Mouse (Mus musculus) limb, embryonic 11.5 days (tissue): ENCODE data around the gene Bicdl1. TPM values are rescaled to one million over a fixed set of nuclear protein-coding genes. Genes with fewer than 3 reads are reported as not detected.
A peak's percentile ranks its signal among the peaks of the same experiment; 100 is the strongest.

Experiments
- ATAC-seq: fragments of 200-750 bp; cut with Nextera tagmentation; 2 replicates; pipeline ENCODE4 v1.8.0; 2017; ENCODE audit warnings: low read depth; ENCODE audit not compliant: insufficient number of reproducible peaks, low FRiP score, low TSS enrichment
- DNase-seq: peaks from one replicate; pipeline ENCODE4 v3.0.0-alpha.2; 2015; ENCODE audit warnings: low spot score
- H3K27ac ChIP-seq: fragments of 300-500 bp; sonication (generic); replicated peaks from 2 replicates; pipeline ENCODE4 v1.5.1; 2014; ENCODE audit warnings: low read depth, mild to moderate bottlenecking, low read length
- H3K27me3 ChIP-seq: fragments of 300-500 bp; sonication (generic); 2 replicates; pipeline ENCODE4 v1.6.1; 2014; ENCODE audit warnings: mild to moderate bottlenecking, low read length, mixed read lengths; ENCODE audit not compliant: control insufficient read depth, insufficient read depth
- H3K36me3 ChIP-seq: fragments of 300-500 bp; sonication (generic); 2 replicates; pipeline ENCODE4 v1.6.1; 2014; ENCODE audit warnings: mild to moderate bottlenecking, low read length, moderate library complexity, mixed read lengths; ENCODE audit not compliant: control insufficient read depth, insufficient read depth
- H3K4me1 ChIP-seq: fragments of 300-500 bp; sonication (generic); 2 replicates; pipeline ENCODE4 v1.6.1; 2014; ENCODE audit warnings: low read length, mixed read lengths; ENCODE audit not compliant: control insufficient read depth, insufficient read depth
- H3K4me2 ChIP-seq: fragments of 300-500 bp; sonication (generic); 2 replicates; pipeline ENCODE4 v1.6.1; 2014; ENCODE audit warnings: low read depth, mild to moderate bottlenecking, moderate library complexity; ENCODE audit not compliant: severe bottlenecking
- H3K4me3 ChIP-seq: fragments of 300-500 bp; sonication (generic); 2 replicates; pipeline ENCODE4 v1.5.1; 2014; ENCODE audit warnings: low read depth, low read length
- H3K9ac ChIP-seq: fragments of 300-500 bp; sonication (generic); 2 replicates; pipeline ENCODE4 v1.6.1; 2014; ENCODE audit warnings: mild to moderate bottlenecking, low read length
- H3K9me3 ChIP-seq: fragments of 300-500 bp; sonication (generic); 2 replicates; pipeline ENCODE4 v1.6.1; 2016; ENCODE audit warnings: low read length; ENCODE audit not compliant: control insufficient read depth
- WGBS: fragments of 180-500 bp; shearing (Covaris S2); extraction: QIAGEN DNeasy Blood & Tissue Kit; methylation state at CpG from one replicate; pipeline ENCODE4 v1.1.7; 2014; 5-methylcytosine and 5-hydroxymethylcytosine counted together
- polyA plus RNA-seq: library from polyadenylated mRNA; unstranded; fragments of >200 nt; fragmentation: Nextera tagmentation; extraction: Ambion mirVana; gene quantifications from 2 replicates; pipeline ENCODE4 v1.2.1, GENCODE M21; 2014

Gene Bicdl1
- polyA plus RNA-seq, 1 experiment from 2014 or later, result 6.9 TPM

DNA sequence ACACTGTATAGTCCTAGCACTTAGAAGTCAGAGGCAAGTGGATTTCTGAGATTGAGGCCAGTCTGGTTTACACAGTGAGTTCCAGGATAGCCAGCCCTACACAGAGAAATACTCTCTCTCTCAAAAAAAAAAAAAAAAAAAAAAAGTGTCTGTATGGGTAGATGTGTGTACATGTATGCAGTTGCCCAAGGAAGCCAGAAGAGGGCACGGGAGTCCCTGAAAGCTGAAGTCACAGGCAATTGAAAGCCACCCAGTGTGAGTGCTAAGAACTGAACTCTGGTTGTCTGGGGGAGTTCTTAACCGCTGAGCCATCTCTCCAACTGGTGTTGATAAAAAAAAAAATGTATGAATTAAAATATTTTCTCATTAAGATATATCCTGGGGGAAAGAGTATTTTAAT is 3.1 kb upstream of the Bicdl1 start:
- DNase-seq (no peak), ATAC-seq (no peak)
- WGBS, result 84% methylated on average over 2 of the region's 2 CpGs

GRCm38 (mm10) chr5:115732849-115733216 is 1.4 kb upstream of the Bicdl1 start:
- no peak overlapping the region for H3K27ac ChIP-seq
- H3K4me2 ChIP-seq, result peak overlapping the region; percentile 100
- under 1% methylated on average over 9 of the region's 9 CpGs for WGBS
- peak overlapping the region; percentile 49 for H3K4me3 ChIP-seq
- H3K4me1 ChIP-seq, result 0 out of 2 replicates have a peak, but pooled peaks cover 8% of the 10 kb centered on the region
- H3K9me3 ChIP-seq, result no peaks in the 10 kb centered on the region
- no peak overlapping the region for H3K9ac ChIP-seq
- DNase-seq (no peak), ATAC-seq (peak; percentile 31; the same call in 1 of the 2 replicates)
- H3K36me3 ChIP-seq, result no peaks in the 10 kb centered on the region
- H3K27me3 ChIP-seq, result peaks cover 24% of the 10 kb centered on the region

More for the DNA sequence above, 3.1 kb upstream of the Bicdl1 start:
- Histone ChIP-seq H3K4me2 (no peak overlapping the region), H3K4me1 (0 out of 2 replicates have a peak, but pooled peaks cover 8% of the 10 kb centered on the region), H3K36me3 (no peaks in the 10 kb centered on the region), H3K27ac (no peak overlapping the region), H3K27me3 (peaks cover 24% of the 10 kb centered on the region), H3K9ac (no peak overlapping the region), H3K9me3 (no peaks in the 10 kb centered on the region), H3K4me3 (no peak overlapping the region)

- under 1% methylated on average over 59 of the region's 91 CpGs for WGBS
- no peaks in the 10 kb centered on the region for H3K36me3 ChIP-seq
- H3K27ac ChIP-seq, result no peak overlapping the region
- peak overlapping the region; percentile 49 for H3K4me3 ChIP-seq
- no peaks in the 10 kb centered on the region for H3K9me3 ChIP-seq
- ATAC-seq, result peak; percentile 81
- H3K4me2 ChIP-seq, result peak overlapping the region; percentile 100
- peak; percentile 87 for DNase-seq
- peaks cover 24% of the 10 kb centered on the region for H3K27me3 ChIP-seq
- H3K4me1 ChIP-seq, result 0 out of 2 replicates have a peak, but pooled peaks cover 8% of the 10 kb centered on the region
- no peak overlapping the region for H3K9ac ChIP-seq
These were observed 891 bp upstream of the Bicdl1 start for GRCm38 (mm10) chr5:115732176-115732848.

DNA sequence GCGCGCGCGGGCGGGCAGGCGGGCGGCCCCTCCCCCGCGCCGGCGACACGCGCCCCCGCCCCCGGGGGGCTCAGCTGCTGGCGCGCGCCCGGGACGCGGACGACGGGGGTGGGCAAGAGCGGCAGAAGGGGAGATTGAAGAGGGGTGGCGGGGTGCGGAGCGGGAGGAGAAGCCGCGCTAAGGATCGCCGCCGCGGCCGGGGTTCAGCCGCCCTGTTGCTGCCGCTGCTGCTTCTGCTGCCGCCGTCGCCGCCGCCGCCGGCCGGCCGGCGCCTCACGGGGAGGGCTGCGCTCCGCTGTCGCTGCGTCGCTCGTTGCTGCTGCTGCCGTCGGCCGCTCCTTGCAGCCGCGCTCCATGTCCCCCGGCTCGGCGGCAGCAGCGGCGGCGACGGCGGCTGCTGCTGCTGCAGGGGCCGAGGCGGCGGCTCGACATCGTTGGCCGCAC is 333 bp upstream of the Bicdl1 start:
- ATAC-seq, result no peak
- Histone ChIP-seq H3K4me3 (peak overlapping the region; percentile 49), H3K9ac (no peak overlapping the region), H3K4me1 (0 out of 2 replicates have a peak, but pooled peaks cover 8% of the 10 kb centered on the region), H3K36me3 (no peaks in the 10 kb centered on the region), H3K27me3 (peaks cover 24% of the 10 kb centered on the region), H3K9me3 (no peaks in the 10 kb centered on the region), H3K4me2 (peak overlapping the region; percentile 100), H3K27ac (no peak overlapping the region)
- peak; percentile 49 for DNase-seq
- WGBS, result 0% methylated on average over 19 of the region's 72 CpGs

GRCm38 (mm10) chr5:115730314-115730713 is 1.1 kb downstream of the Bicdl1 start:
- Histone ChIP-seq H3K4me1 (0 out of 2 replicates have a peak, but pooled peaks cover 8% of the 10 kb centered on the region), H3K27ac (no peak overlapping the region), H3K9me3 (no peaks in the 10 kb centered on the region), H3K36me3 (no peaks in the 10 kb centered on the region), H3K27me3 (peaks cover 24% of the 10 kb centered on the region), H3K4me3 (no peak overlapping the region), H3K4me2 (no peak overlapping the region), H3K9ac (no peak overlapping the region)
- no peak for ATAC-seq
- WGBS, result 70% methylated on average over 5 of the region's 5 CpGs
- DNase-seq, result no peak

DNA sequence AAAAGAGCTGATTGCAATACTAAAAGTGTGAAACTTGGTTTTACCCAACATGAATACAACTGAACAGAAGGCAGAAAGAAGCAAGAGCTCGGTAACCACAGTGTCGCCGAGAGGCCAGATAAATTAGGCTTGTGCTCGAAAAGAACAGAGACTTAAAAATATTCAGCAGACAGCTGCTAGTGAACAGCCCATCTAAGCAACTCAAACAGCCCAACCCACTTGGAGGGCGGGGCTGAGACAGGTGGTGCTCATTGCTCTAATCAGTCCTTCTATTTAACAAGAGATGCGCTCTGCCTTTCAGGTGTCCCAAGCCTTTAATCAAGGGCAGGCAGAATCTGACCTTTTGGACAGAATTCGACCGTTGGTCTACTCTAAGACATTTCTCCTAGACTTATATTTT is 4.8 kb downstream of the Bicdl1 start:
- H3K9me3 ChIP-seq, result no peaks in the 10 kb centered on the region
- DNase-seq (no peak), ATAC-seq (no peak)
- 82% methylated on average over 8 of the region's 8 CpGs for WGBS
- H3K9ac ChIP-seq, result no peak overlapping the region
- H3K36me3 ChIP-seq, result no peaks in the 10 kb centered on the region
- peaks cover 16% of the 10 kb centered on the region for H3K27me3 ChIP-seq
- no peak overlapping the region for H3K4me3 ChIP-seq
- no peak overlapping the region for H3K4me2 ChIP-seq
- H3K27ac ChIP-seq, result no peak overlapping the region
- H3K4me1 ChIP-seq, result 0 out of 2 replicates have a peak, but pooled peaks cover 6% of the 10 kb centered on the region

DNA sequence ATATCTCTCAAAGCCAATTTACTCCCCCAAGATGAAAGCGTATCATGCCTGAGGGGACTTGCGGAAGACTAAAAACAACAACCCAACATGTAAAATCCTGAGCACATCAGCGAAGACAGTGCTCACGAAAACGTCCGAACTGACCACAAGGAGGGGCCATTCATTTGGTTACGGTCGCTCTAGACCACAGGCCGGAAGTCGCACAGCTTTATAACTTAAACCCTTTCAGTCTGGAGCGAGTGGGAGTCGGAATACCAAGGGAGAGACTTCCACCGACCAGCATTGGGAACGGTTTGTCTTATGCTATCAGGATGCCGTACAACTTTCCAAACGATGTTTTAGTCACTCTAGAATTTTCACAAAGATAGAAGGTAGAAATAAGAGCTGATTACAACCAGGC is 5.4 kb downstream of the Bicdl1 start:
- Histone ChIP-seq H3K4me2 (no peak overlapping the region), H3K9ac (no peak overlapping the region), H3K9me3 (no peaks in the 10 kb centered on the region), H3K4me1 (0 out of 2 replicates have a peak, but pooled peaks cover 3% of the 10 kb centered on the region), H3K4me3 (no peak overlapping the region), H3K36me3 (no peaks in the 10 kb centered on the region), H3K27ac (no peak overlapping the region), H3K27me3 (peaks cover 14% of the 10 kb centered on the region)
- DNase-seq, result no peak
- WGBS, result 86% methylated on average over 16 of the region's 16 CpGs
- no peak for ATAC-seq

DNA sequence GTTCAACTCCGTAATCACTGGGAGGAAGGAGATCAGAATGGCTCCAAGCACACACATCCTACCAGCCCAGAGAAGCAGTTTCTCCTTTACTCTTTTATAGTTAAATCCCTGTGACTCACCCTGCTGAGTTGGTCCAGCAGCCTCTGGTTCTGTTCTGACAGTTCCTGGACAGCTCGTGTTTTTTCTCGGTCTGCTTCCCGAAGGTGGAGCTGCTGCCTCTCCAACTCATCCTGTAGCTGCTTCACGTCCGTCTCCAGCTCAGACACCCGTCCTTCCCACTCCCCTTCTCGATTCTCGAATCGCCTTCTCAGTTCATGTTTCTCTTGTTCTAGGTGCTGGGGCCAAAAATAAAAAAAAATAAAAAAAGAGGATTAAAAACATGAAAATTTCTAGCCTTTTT is 7.0 kb downstream of the Bicdl1 start:
- no peak overlapping the region for H3K4me2 ChIP-seq
- DNase-seq, result no peak
- no peak overlapping the region for H3K4me3 ChIP-seq
- H3K27me3 ChIP-seq, result no peaks in the 10 kb centered on the region
- H3K27ac ChIP-seq, result no peak overlapping the region
- H3K9me3 ChIP-seq, result no peaks in the 10 kb centered on the region
- H3K4me1 ChIP-seq, result no peaks in the 10 kb centered on the region
- no peak overlapping the region for H3K9ac ChIP-seq
- ATAC-seq, result no peak
- 89% methylated on average over 10 of the region's 10 CpGs for WGBS
- no peaks in the 10 kb centered on the region for H3K36me3 ChIP-seq
